Mouse (Mus musculus): Measurements from ENCODE around the gene Flii. TPM values are rescaled to one million over a fixed set of nuclear protein-coding genes. Genes with fewer than 3 reads are reported as not detected.

Flii gene
- 23.3 and 23.4 TPM in 2 replicates for polyA plus RNA-seq (2015; fragmentation: Nextera tagmentation; extraction: Ambion mirVana)

- H3K4me2 ChIP-seq (ENCODE audit: low read depth, low read length): peak within 1 kb of the TSS; percentile 83
- H3K27me3 ChIP-seq (ENCODE audit: insufficient read depth, low read length): no peaks in the 10 kb centered on the region
- H3K9me3 ChIP-seq (ENCODE audit: low read length): no peaks in the 10 kb centered on the region
- H3K9ac ChIP-seq (replicated peaks): peak within 1 kb of the TSS; percentile 80
- peak within 1 kb of the TSS; percentile 73 for H3K4me3 ChIP-seq (ENCODE audit: low read depth, low read length)
- ATAC-seq (peak; percentile 80), DNase-seq (peak; percentile 89)
- H3K4me1 ChIP-seq (ENCODE audit: insufficient read depth): peaks cover 26% of the 10 kb centered on the region
- peak; percentile 72 for TF ChIP-seq CTCF (IDR thresholded peaks at IDR 0.05; ENCODE audit: low read depth)
- TF ChIP-seq EP300 (IDR thresholded peaks at IDR 0.05; ENCODE audit: low read depth): no peak
- H3K27ac ChIP-seq (ENCODE audit: low read depth): peak within 1 kb of the TSS; percentile 87
- peaks cover 25% of the 10 kb centered on the region for H3K36me3 ChIP-seq (replicated peaks; ENCODE audit: insufficient read depth, low read length)
- WGBS (ENCODE audit: insufficient replicate concordance): 1% methylated on average over 47 of the region's 71 CpGs
Observed at GRCm38 (mm10) chr11:60726601-60727391, at the start of gene Flii. Flii (minus strand) TSS chr11:60727263.

GRCm38 (mm10) chr11:60776107-60776828, 49.2 kb upstream of the Flii start:
- no peak for DNase-seq
- H3K9me3 ChIP-seq (ENCODE audit: low read length): no peaks in the 10 kb centered on the region
- no peaks in the 10 kb centered on the region; the same call in 1 of the 2 replicates for H3K36me3 ChIP-seq (replicated peaks; ENCODE audit: insufficient read depth, low read length)
- peak overlapping the region; percentile 89 for H3K27ac ChIP-seq (ENCODE audit: low read depth)
- H3K4me3 ChIP-seq (ENCODE audit: low read depth, low read length): peak overlapping the region; percentile 84
- TF ChIP-seq EP300 (IDR thresholded peaks at IDR 0.05; ENCODE audit: low read depth) (no peak), CTCF (IDR thresholded peaks at IDR 0.05; ENCODE audit: low read depth) (no peak)
- no peaks in the 10 kb centered on the region for H3K27me3 ChIP-seq (ENCODE audit: insufficient read depth, low read length)
- 2% methylated on average over 17 of the region's 17 CpGs for WGBS (ENCODE audit: insufficient replicate concordance)
- H3K4me2 ChIP-seq (ENCODE audit: low read depth, low read length): peak overlapping the region; percentile 82
- peaks cover 54% of the 10 kb centered on the region for H3K4me1 ChIP-seq (ENCODE audit: insufficient read depth)
- no peak for ATAC-seq
- peak overlapping the region; percentile 90 for H3K9ac ChIP-seq (replicated peaks)

- Histone ChIP-seq H3K9ac (replicated peaks) (peak overlapping the region; percentile 90), H3K9me3 (ENCODE audit: low read length) (no peaks in the 10 kb centered on the region), H3K4me2 (ENCODE audit: low read depth, low read length) (peak overlapping the region; percentile 82), H3K4me3 (ENCODE audit: low read depth, low read length) (peak overlapping the region; percentile 84; the same call in 1 of the 2 replicates), H3K36me3 (replicated peaks; ENCODE audit: insufficient read depth, low read length) (no peaks in the 10 kb centered on the region; the same call in 1 of the 2 replicates), H3K4me1 (ENCODE audit: insufficient read depth) (peaks cover 48% of the 10 kb centered on the region), H3K27me3 (ENCODE audit: insufficient read depth, low read length) (no peaks in the 10 kb centered on the region), H3K27ac (ENCODE audit: low read depth) (peak overlapping the region; percentile 89)
- no peak for ATAC-seq
- DNase-seq: no peak
- WGBS (ENCODE audit: insufficient replicate concordance): 37% methylated on average over 6 of the region's 6 CpGs
- TF ChIP-seq CTCF (IDR thresholded peaks at IDR 0.05; ENCODE audit: low read depth) (no peak), EP300 (IDR thresholded peaks at IDR 0.05; ENCODE audit: low read depth) (no peak)
Observed at GRCm38 (mm10) chr11:60775578-60775977, 48.5 kb upstream of the Flii start.

GRCm38 (mm10) chr11:60774841-60775240, 47.8 kb upstream of the Flii start:
- WGBS (ENCODE audit: insufficient replicate concordance): 44% methylated on average over 1 of the region's 1 CpGs
- DNase-seq (no peak), ATAC-seq (no peak)
- peak overlapping the region; percentile 82 for H3K4me2 ChIP-seq (ENCODE audit: low read depth, low read length)
- H3K27me3 ChIP-seq (ENCODE audit: insufficient read depth, low read length): no peaks in the 10 kb centered on the region
- H3K4me3 ChIP-seq (ENCODE audit: low read depth, low read length): no peak overlapping the region
- H3K36me3 ChIP-seq (replicated peaks; ENCODE audit: insufficient read depth, low read length): no peaks in the 10 kb centered on the region; the same call in 1 of the 2 replicates
- H3K4me1 ChIP-seq (ENCODE audit: insufficient read depth): peaks cover 41% of the 10 kb centered on the region
- no peaks in the 10 kb centered on the region for H3K9me3 ChIP-seq (ENCODE audit: low read length)
- H3K27ac ChIP-seq (ENCODE audit: low read depth): no peak overlapping the region
- H3K9ac ChIP-seq (replicated peaks): 0 out of 2 replicates have a peak overlapping the region, but pooled peaks have one; percentile 1
- TF ChIP-seq EP300 (IDR thresholded peaks at IDR 0.05; ENCODE audit: low read depth) (peak; percentile 56), CTCF (IDR thresholded peaks at IDR 0.05; ENCODE audit: low read depth) (no peak)

GRCm38 (mm10) chr11:60774158-60774689, 47.2 kb upstream of the Flii start:
- ATAC-seq: no peak
- Histone ChIP-seq H3K4me1 (ENCODE audit: insufficient read depth) (peaks cover 35% of the 10 kb centered on the region), H3K9me3 (ENCODE audit: low read length) (no peaks in the 10 kb centered on the region), H3K4me2 (ENCODE audit: low read depth, low read length) (no peak overlapping the region), H3K27ac (ENCODE audit: low read depth) (no peak overlapping the region), H3K9ac (replicated peaks) (0 out of 2 replicates have a peak overlapping the region, but pooled peaks have one; percentile 3), H3K27me3 (ENCODE audit: insufficient read depth, low read length) (no peaks in the 10 kb centered on the region), H3K36me3 (replicated peaks; ENCODE audit: insufficient read depth, low read length) (no peaks in the 10 kb centered on the region; the same call in 1 of the 2 replicates), H3K4me3 (ENCODE audit: low read depth, low read length) (no peak overlapping the region)
- DNase-seq: no peak
- TF ChIP-seq CTCF (IDR thresholded peaks at IDR 0.05; ENCODE audit: low read depth) (no peak), EP300 (IDR thresholded peaks at IDR 0.05; ENCODE audit: low read depth) (no peak)
- WGBS (ENCODE audit: insufficient replicate concordance): 78% methylated on average over 3 of the region's 3 CpGs

- no peak overlapping the region for H3K4me2 ChIP-seq (ENCODE audit: low read depth, low read length)
- TF ChIP-seq CTCF (IDR thresholded peaks at IDR 0.05; ENCODE audit: low read depth): peak; percentile 18; the same call in 1 of the 2 replicates
- TF ChIP-seq EP300 (IDR thresholded peaks at IDR 0.05; ENCODE audit: low read depth): no peak
- no peak overlapping the region for H3K27ac ChIP-seq (ENCODE audit: low read depth)
- ATAC-seq (no peak), DNase-seq (no peak)
- no peaks in the 10 kb centered on the region for H3K9me3 ChIP-seq (ENCODE audit: low read length)
- no peaks in the 10 kb centered on the region for H3K27me3 ChIP-seq (ENCODE audit: insufficient read depth, low read length)
- no peak overlapping the region for H3K4me3 ChIP-seq (ENCODE audit: low read depth, low read length)
- H3K9ac ChIP-seq (replicated peaks): no peak overlapping the region
- 81% methylated on average over 4 of the region's 4 CpGs for WGBS (ENCODE audit: insufficient replicate concordance)
- H3K36me3 ChIP-seq (replicated peaks; ENCODE audit: insufficient read depth, low read length): no peaks in the 10 kb centered on the region
- H3K4me1 ChIP-seq (ENCODE audit: insufficient read depth): peaks cover 21% of the 10 kb centered on the region
Observed at GRCm38 (mm10) chr11:60772161-60772560, 45.1 kb upstream of the Flii start.

All from liver, postnatal 0 days (tissue).